Mouse (Mus musculus): Measurements from ENCODE around the gene Krt6a. TPM values are rescaled to one million over a fixed set of nuclear protein-coding genes. Genes with fewer than 3 reads are reported as not detected.

Gene Krt6a
- polyA plus RNA-seq (2015; fragmentation: Nextera tagmentation; extraction: Ambion mirVana): 290 and 312 TPM in 2 replicates

GRCm38 (mm10) chr15:101694207-101694606, at the start of gene Krt6a:
Krt6a (minus strand) TSS chr15:101694307.
- no peak within 1 kb of the TSS for H3K27ac ChIP-seq
- H3K4me2 ChIP-seq: no peak within 1 kb of the TSS
- no peaks in the 10 kb centered on the region for H3K36me3 ChIP-seq
- H3K27me3 ChIP-seq: no peaks in the 10 kb centered on the region
- 77% methylated on average over 5 of the region's 5 CpGs for WGBS
- no peak within 1 kb of the TSS for H3K9ac ChIP-seq
- no peaks in the 10 kb centered on the region for H3K4me1 ChIP-seq
- no peaks in the 10 kb centered on the region for H3K9me3 ChIP-seq
- ATAC-seq (ENCODE audit: insufficient number of reproducible peaks, low FRiP score, low TSS enrichment, low read depth): no peak
- no peak within 1 kb of the TSS for H3K4me3 ChIP-seq

- peaks cover 18% of the 10 kb centered on the region for H3K27me3 ChIP-seq
- no peaks in the 10 kb centered on the region for H3K36me3 ChIP-seq
- no peak within 1 kb of the TSS for H3K27ac ChIP-seq
- ATAC-seq (ENCODE audit: insufficient number of reproducible peaks, low FRiP score, low TSS enrichment, low read depth): no peak
- no peak within 1 kb of the TSS for H3K4me3 ChIP-seq
- no peaks in the 10 kb centered on the region for H3K9me3 ChIP-seq
- 60% methylated on average over 14 of the region's 14 CpGs for WGBS
- H3K9ac ChIP-seq: no peak within 1 kb of the TSS
- no peaks in the 10 kb centered on the region for H3K4me1 ChIP-seq
- H3K4me2 ChIP-seq: no peak within 1 kb of the TSS
These were observed 48.6 kb upstream of the Krt6a start, which contains the start of gene Krt71 for GRCm38 (mm10) chr15:101742711-101743110. Krt71 (minus strand) TSS chr15:101743109.

- Histone ChIP-seq H3K4me3 (no peak overlapping the region), H3K9ac (no peak overlapping the region), H3K9me3 (no peaks in the 10 kb centered on the region), H3K27ac (no peak overlapping the region), H3K27me3 (peaks cover 7% of the 10 kb centered on the region), H3K36me3 (no peaks in the 10 kb centered on the region), H3K4me1 (peaks cover 7% of the 10 kb centered on the region; the same call in 1 of the 2 replicates), H3K4me2 (no peak overlapping the region)
- 74% methylated on average over 7 of the region's 7 CpGs for WGBS
- no peak for ATAC-seq (ENCODE audit: insufficient number of reproducible peaks, low FRiP score, low TSS enrichment, low read depth)
These were observed 43.7 kb upstream of the Krt6a start for GRCm38 (mm10) chr15:101737786-101738185.

GRCm38 (mm10) chr15:101730653-101731052, 36.5 kb upstream of the Krt6a start:
- Histone ChIP-seq H3K27ac (no peak overlapping the region), H3K27me3 (no peaks in the 10 kb centered on the region), H3K9me3 (no peaks in the 10 kb centered on the region), H3K4me2 (no peak overlapping the region), H3K4me1 (no peaks in the 10 kb centered on the region), H3K36me3 (no peaks in the 10 kb centered on the region), H3K9ac (no peak overlapping the region), H3K4me3 (no peak overlapping the region)
- ATAC-seq (ENCODE audit: insufficient number of reproducible peaks, low FRiP score, low TSS enrichment, low read depth): no peak

- no peaks in the 10 kb centered on the region for H3K36me3 ChIP-seq
- H3K27ac ChIP-seq: no peak overlapping the region
- no peak overlapping the region for H3K4me2 ChIP-seq
- no peak overlapping the region for H3K9ac ChIP-seq
- no peak overlapping the region for H3K4me3 ChIP-seq
- ATAC-seq (ENCODE audit: insufficient number of reproducible peaks, low FRiP score, low TSS enrichment, low read depth): no peak
- H3K9me3 ChIP-seq: no peaks in the 10 kb centered on the region
- WGBS: 44% methylated on average over 5 of the region's 5 CpGs
- H3K4me1 ChIP-seq: no peaks in the 10 kb centered on the region
- 0 out of 2 replicates have a peak, but pooled peaks cover 4% of the 10 kb centered on the region for H3K27me3 ChIP-seq
These were observed 30.6 kb upstream of the Krt6a start for GRCm38 (mm10) chr15:101724686-101725085.

- peaks cover 5% of the 10 kb centered on the region; the same call in 1 of the 2 replicates for H3K4me1 ChIP-seq
- no peaks in the 10 kb centered on the region for H3K36me3 ChIP-seq
- no peaks in the 10 kb centered on the region for H3K27me3 ChIP-seq
- no peak overlapping the region for H3K27ac ChIP-seq
- H3K4me3 ChIP-seq: no peak overlapping the region
- no peak overlapping the region for H3K9ac ChIP-seq
- no peak for ATAC-seq (ENCODE audit: insufficient number of reproducible peaks, low FRiP score, low TSS enrichment, low read depth)
- no peaks in the 10 kb centered on the region for H3K9me3 ChIP-seq
- no peak overlapping the region for H3K4me2 ChIP-seq
- WGBS: 56% methylated on average over 3 of the region's 3 CpGs
These were observed 21.7 kb upstream of the Krt6a start for GRCm38 (mm10) chr15:101715831-101716230.

- Histone ChIP-seq H3K9me3 (no peaks in the 10 kb centered on the region), H3K4me2 (no peak overlapping the region), H3K27me3 (no peaks in the 10 kb centered on the region), H3K4me1 (peaks cover 5% of the 10 kb centered on the region; the same call in 1 of the 2 replicates), H3K36me3 (no peaks in the 10 kb centered on the region), H3K9ac (no peak overlapping the region), H3K27ac (0 out of 2 replicates have a peak overlapping the region, but pooled peaks have one; percentile 27), H3K4me3 (no peak overlapping the region)
- ATAC-seq (ENCODE audit: insufficient number of reproducible peaks, low FRiP score, low TSS enrichment, low read depth): no peak
- WGBS: 73% methylated on average over 5 of the region's 5 CpGs
These were observed 20.2 kb upstream of the Krt6a start for GRCm38 (mm10) chr15:101714356-101714755.

- H3K36me3 ChIP-seq: no peaks in the 10 kb centered on the region
- no peak overlapping the region for H3K9ac ChIP-seq
- no peaks in the 10 kb centered on the region for H3K27me3 ChIP-seq
- no peak overlapping the region for H3K4me3 ChIP-seq
- H3K4me2 ChIP-seq: 0 out of 2 replicates have a peak overlapping the region, but pooled peaks have one; percentile 5
- H3K9me3 ChIP-seq: no peaks in the 10 kb centered on the region
- 54% methylated on average over 8 of the region's 8 CpGs for WGBS
- H3K27ac ChIP-seq: peak overlapping the region; percentile 50
- peaks cover 5% of the 10 kb centered on the region; the same call in 1 of the 2 replicates for H3K4me1 ChIP-seq
- no peak for ATAC-seq (ENCODE audit: insufficient number of reproducible peaks, low FRiP score, low TSS enrichment, low read depth)
These were observed 19.6 kb upstream of the Krt6a start for GRCm38 (mm10) chr15:101713731-101714130.

- no peak within 1 kb of the TSS for H3K9ac ChIP-seq
- peak within 1 kb of the TSS; percentile 33 for H3K4me3 ChIP-seq
- H3K4me1 ChIP-seq: peaks cover 5% of the 10 kb centered on the region; the same call in 1 of the 2 replicates
- peak within 1 kb of the TSS; percentile 50 for H3K27ac ChIP-seq
- no peaks in the 10 kb centered on the region for H3K27me3 ChIP-seq
- no peaks in the 10 kb centered on the region for H3K36me3 ChIP-seq
- WGBS: 53% methylated on average over 13 of the region's 13 CpGs
- no peak for ATAC-seq (ENCODE audit: insufficient number of reproducible peaks, low FRiP score, low TSS enrichment, low read depth)
- 0 out of 2 replicates have a peak within 1 kb of the TSS, but pooled peaks have one; percentile 5 for H3K4me2 ChIP-seq
- no peaks in the 10 kb centered on the region for H3K9me3 ChIP-seq
These were observed 18.6 kb upstream of the Krt6a start, which contains the start of gene Krt5 for GRCm38 (mm10) chr15:101712720-101713119. Krt5 (minus strand) TSS chr15:101712898.

GRCm38 (mm10) chr15:101708683-101709082, 14.6 kb upstream of the Krt6a start:
- Histone ChIP-seq H3K36me3 (no peaks in the 10 kb centered on the region), H3K4me3 (no peak overlapping the region), H3K9ac (no peak overlapping the region), H3K27ac (no peak overlapping the region), H3K4me2 (no peak overlapping the region), H3K4me1 (no peaks in the 10 kb centered on the region), H3K27me3 (no peaks in the 10 kb centered on the region), H3K9me3 (no peaks in the 10 kb centered on the region)
- ATAC-seq (ENCODE audit: insufficient number of reproducible peaks, low FRiP score, low TSS enrichment, low read depth): no peak
- WGBS: 62% methylated on average over 11 of the region's 11 CpGs

GRCm38 (mm10) chr15:101707454-101707853, 13.3 kb upstream of the Krt6a start:
- ATAC-seq (ENCODE audit: insufficient number of reproducible peaks, low FRiP score, low TSS enrichment, low read depth): no peak
- no peaks in the 10 kb centered on the region for H3K4me1 ChIP-seq
- WGBS: 81% methylated on average over 9 of the region's 9 CpGs
- no peak overlapping the region for H3K9ac ChIP-seq
- H3K27me3 ChIP-seq: no peaks in the 10 kb centered on the region
- H3K4me3 ChIP-seq: no peak overlapping the region
- no peaks in the 10 kb centered on the region for H3K36me3 ChIP-seq
- no peak overlapping the region for H3K4me2 ChIP-seq
- no peaks in the 10 kb centered on the region for H3K9me3 ChIP-seq
- no peak overlapping the region for H3K27ac ChIP-seq

GRCm38 (mm10) chr15:101704066-101704465, 10.0 kb upstream of the Krt6a start:
- no peak for ATAC-seq (ENCODE audit: insufficient number of reproducible peaks, low FRiP score, low TSS enrichment, low read depth)
- Histone ChIP-seq H3K9me3 (no peaks in the 10 kb centered on the region), H3K9ac (no peak overlapping the region), H3K27me3 (no peaks in the 10 kb centered on the region), H3K36me3 (no peaks in the 10 kb centered on the region), H3K4me1 (no peaks in the 10 kb centered on the region), H3K4me2 (no peak overlapping the region), H3K27ac (no peak overlapping the region), H3K4me3 (no peak overlapping the region)
- 72% methylated on average over 4 of the region's 4 CpGs for WGBS

GRCm38 (mm10) chr15:101702380-101702779, 8.3 kb upstream of the Krt6a start:
- H3K27me3 ChIP-seq: no peaks in the 10 kb centered on the region
- no peak overlapping the region for H3K9ac ChIP-seq
- H3K27ac ChIP-seq: no peak overlapping the region
- H3K36me3 ChIP-seq: no peaks in the 10 kb centered on the region
- no peak overlapping the region for H3K4me2 ChIP-seq
- H3K4me3 ChIP-seq: no peak overlapping the region
- WGBS: 33% methylated on average over 2 of the region's 2 CpGs
- no peak for ATAC-seq (ENCODE audit: insufficient number of reproducible peaks, low FRiP score, low TSS enrichment, low read depth)
- H3K4me1 ChIP-seq: no peaks in the 10 kb centered on the region
- no peaks in the 10 kb centered on the region for H3K9me3 ChIP-seq

Measured in limb, embryonic 15.5 days (tissue).